Mouse (Mus musculus) adrenal gland, postnatal 14 days (tissue): ENCODE measurements around the gene Mybpc2. TPM values are rescaled to one million over a fixed set of nuclear protein-coding genes. Genes with fewer than 3 reads are reported as not detected.

Experiments
- DNase-seq: peaks from one replicate; pipeline ENCODE4 v3.0.0; 2021; ENCODE audit warnings: mixed read lengths
- total RNA-seq: library from RNA; stranded (reverse); gene quantifications from 2 replicates; pipeline ENCODE4 v1.2.3, GENCODE M21; 2021

Mybpc2 gene
- total RNA-seq, 1 experiment from 2014 or later: 0.26 TPM

- DNase-seq: peak; percentile 93
Measured at GRCm38 (mm10) chr7:44525126-44525832, 823 bp upstream of the Mybpc2 start.

GRCm38 (mm10) chr7:44523056-44523455 lies 1.4 kb downstream of the Mybpc2 start:
- no peak for DNase-seq

GRCm38 (mm10) chr7:44521710-44522109 lies 2.7 kb downstream of the Mybpc2 start:
- DNase-seq: peak; percentile 75

- DNase-seq: no peak
Measured at GRCm38 (mm10) chr7:44520990-44521389, 3.5 kb downstream of the Mybpc2 start.

- no peak for DNase-seq
Measured at GRCm38 (mm10) chr7:44519240-44519913, 5.1 kb downstream of the Mybpc2 start.

DNA sequence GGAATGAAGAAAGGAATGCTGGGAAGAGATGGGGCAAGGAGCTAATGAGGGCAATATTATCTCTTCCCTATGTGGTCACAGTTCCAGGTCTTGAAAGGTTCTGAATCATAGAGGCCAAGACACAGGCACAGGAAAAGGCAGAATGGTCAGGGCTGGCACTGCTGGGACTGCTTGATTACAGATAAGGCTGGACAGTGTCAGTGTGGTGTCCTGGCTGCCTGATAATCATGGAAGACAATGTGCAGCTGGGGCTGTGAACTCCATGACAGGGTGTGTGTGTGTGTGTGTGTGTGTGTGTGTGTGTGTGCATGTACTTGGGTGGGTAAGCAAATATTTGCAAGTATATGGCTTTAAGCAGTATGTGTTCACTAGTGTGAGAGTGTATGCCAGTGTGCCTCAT lies 17.0 kb downstream of the Mybpc2 start:
- no peak for DNase-seq

DNA sequence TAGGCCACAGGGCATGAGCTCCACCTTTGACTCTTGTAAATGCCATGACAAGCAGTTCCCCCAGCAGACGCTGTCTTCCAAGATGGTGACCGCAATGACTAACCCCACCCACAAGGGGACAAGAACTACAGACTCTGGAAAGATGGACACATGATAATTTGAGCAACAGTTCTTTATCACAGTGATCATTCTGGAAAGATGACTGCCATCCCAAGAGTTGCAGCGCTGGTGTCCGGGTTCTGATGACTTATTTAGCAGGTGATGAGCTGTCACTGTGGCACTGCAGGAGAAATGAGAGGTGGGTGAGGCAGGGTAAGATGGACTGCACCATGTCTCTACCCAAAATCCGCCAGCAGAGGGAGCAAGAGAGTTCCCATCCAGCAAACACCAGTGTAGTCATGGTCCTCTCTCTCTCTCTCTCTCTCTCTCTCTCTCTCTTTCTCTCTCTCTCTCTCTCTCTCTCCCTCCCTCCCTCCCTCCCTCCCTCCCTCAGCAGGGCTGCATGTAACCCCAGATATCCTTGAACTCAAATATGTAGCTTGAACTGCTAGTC lies 22.8 kb downstream of the Mybpc2 start:
- DNase-seq: peak; percentile 81

DNA sequence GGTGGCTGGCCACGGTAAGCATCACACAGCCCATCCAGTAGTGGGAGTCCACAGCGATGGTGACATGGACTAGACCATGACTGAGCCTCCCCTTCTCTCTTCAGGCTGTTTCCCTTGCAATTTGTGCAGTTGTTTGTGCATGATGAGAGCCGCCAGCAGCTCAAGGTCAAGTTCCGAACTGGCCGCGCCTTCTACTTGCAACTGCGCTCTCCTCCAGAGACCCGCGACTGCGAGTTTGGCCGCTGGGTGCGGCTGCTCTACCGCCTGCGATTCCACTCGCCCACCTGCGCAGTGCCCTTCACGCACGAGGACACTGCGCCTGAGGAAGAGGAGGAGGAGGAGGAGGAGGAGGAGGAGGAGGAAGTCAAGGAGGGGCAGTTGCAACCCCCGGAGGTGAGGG lies 24.4 kb downstream of the Mybpc2 start:
- DNase-seq: no peak

GRCm38 (mm10) chr7:44498922-44499321 lies 25.5 kb downstream of the Mybpc2 start:
- no peak for DNase-seq

- no peak for DNase-seq
Measured at GRCm38 (mm10) chr7:44497361-44498055, 26.9 kb downstream of the Mybpc2 start.

- no peak for DNase-seq
Measured at GRCm38 (mm10) chr7:44496771-44497109, 27.7 kb downstream of the Mybpc2 start.

GRCm38 (mm10) chr7:44495992-44496770 lies 28.3 kb downstream of the Mybpc2 start, which contains the start of the genes Emc10 and Fam71e1:
TSS of gene Emc10 (minus strand) at chr7:44496529.
TSS of gene Fam71e1 (plus strand) at chr7:44496581.
- peak; percentile 99 for DNase-seq

DNA sequence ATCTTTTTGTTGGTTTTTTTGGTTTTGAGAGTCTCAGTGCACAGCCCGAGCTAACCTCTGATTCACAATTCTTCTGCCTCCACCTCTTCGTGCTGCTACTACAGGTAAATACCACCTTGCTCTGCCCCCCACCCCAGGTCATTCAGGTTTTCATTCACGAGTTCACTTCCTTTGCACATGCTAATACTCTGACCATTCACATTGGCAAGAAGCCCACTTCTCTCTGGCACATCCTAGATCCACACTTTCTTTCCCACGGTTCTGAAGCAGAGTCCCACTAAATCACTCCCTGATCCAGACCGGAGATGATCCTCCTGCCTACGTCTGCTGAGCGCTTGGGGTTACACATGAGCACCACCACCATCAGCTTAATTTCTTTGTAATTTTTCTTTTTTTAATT lies 29.4 kb downstream of the Mybpc2 start:
- no peak for DNase-seq

DNA sequence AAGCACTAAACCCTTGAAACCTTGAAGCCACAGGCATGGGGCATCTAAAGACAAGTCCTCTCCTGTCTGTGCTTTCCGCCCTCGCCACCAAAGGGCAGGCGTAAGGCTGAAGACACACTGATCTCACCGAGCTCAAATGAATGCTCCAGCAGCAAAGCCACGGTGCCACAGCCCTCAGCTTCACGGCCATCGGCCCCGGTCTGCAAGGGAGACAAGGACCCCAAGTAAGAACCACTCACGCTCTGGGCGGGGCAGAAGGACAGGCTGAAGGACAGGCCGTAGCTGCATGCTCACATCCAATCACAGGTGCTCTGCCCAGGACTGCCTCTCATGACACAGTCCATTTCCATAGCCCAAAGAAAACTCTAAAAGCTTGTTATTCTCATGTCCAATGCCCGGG lies 29.8 kb downstream of the Mybpc2 start:
- no peak for DNase-seq

DNA sequence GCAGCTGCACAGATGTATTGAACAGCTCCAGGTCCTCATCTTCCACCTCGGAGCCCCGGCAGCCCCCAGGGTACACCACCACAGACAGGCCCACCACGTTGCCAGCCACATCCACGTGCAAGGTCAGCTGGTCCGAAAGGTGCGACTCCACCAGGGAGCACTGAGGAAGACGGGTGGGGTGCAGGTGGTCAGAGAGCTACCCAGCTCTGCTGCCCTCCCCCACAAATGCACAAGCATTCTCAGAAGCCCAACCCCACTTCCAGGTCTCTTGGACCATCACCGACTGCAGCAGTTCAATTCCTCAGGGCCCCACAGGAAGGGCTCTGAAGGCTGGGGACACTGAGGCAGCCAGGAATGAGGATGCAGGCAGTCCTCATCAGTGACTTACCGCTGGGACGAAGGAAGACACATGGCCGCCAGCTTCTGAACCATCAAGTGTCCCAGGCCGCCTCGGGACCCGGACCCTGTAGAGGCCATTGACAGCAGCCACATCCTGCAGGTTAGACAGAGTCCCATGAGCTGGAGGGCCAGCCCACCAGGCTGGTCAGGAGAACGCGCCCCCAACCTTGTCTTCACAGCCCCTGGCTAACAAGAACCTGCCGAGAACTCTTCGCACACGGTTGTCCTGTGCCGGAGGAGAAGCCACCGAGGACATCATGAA lies 32.2 kb downstream of the Mybpc2 start:
- no peak for DNase-seq

GRCm38 (mm10) chr7:44491391-44491790 lies 33.1 kb downstream of the Mybpc2 start:
- no peak for DNase-seq

- DNase-seq: no peak
Measured at GRCm38 (mm10) chr7:44490281-44490680, 34.2 kb downstream of the Mybpc2 start.

DNA sequence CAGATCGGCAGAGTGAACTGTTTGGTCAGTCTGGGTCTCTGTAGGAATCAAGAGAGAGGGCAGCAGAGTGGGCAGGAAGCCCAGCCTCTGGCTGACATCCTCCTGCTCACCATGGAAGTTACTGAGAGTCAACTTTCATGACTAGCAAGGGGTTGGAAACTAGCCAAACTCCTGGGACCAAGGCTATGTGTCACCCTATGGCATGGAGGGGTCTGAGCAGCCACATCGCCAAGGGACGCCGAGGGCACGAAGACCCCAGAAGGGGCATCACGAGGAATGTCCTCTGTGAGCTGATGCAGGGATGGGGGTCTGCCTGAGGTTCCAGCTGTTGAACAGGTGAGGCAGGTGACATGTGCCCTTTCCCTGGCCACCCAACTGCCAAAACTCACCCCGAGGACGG lies 35.9 kb downstream of the Mybpc2 start:
- DNase-seq: no peak

- no peak for DNase-seq
Measured at GRCm38 (mm10) chr7:44487936-44488335, 36.5 kb downstream of the Mybpc2 start.

- no peak for DNase-seq
Measured at GRCm38 (mm10) chr7:44486927-44487575, 37.4 kb downstream of the Mybpc2 start.

DNA sequence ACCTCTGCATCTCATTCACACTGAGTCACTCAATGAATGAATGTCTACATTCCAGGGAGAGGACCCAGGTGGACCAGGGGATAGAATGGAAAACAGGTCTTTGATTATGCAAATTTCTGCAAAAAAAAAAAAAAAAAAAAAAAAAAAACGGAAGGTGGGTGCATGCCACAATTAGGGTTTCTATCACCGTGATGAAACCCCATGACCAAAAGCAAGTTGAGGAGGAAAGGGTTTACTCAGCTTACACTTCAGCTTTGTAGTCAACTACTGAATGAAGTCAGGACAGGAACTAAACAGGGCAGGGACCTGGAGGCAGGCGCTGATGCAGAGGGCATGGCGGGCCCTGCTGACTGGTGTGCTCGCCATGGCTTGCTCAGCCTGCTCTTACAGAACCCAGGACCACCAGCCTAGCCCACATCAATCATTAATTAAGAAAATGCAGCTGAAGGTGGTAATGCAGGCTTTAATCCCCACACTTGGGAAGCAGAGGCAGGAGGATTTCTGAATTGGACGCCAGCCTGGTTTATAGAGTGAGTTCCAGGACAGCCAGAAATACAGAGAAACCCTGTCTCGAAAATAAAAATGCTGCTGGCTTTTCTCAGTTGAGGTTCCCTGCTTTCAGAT lies 38.8 kb downstream of the Mybpc2 start:
- DNase-seq: no peak
